Mouse (Mus musculus): ENCODE results near the gene Foxp1. TPM values are rescaled to one million over a fixed set of nuclear protein-coding genes. Genes with fewer than 3 reads are reported as not detected.

Foxp1 gene
- total RNA-seq, 2 experiments from 2014 or later, result 14.7 to 34.4 TPM

- no peak for ATAC-seq (replicated peaks; ENCODE audit: low FRiP score, poor library complexity, severe bottlenecking)
Observed at GRCm38 (mm10) chr6:98973433-98973832, 549.1 kb downstream of the Foxp1 start.

- ATAC-seq (replicated peaks; ENCODE audit: low FRiP score, poor library complexity, severe bottlenecking), result no peak
Observed at GRCm38 (mm10) chr6:98972404-98972803, 550.1 kb downstream of the Foxp1 start.

DNA sequence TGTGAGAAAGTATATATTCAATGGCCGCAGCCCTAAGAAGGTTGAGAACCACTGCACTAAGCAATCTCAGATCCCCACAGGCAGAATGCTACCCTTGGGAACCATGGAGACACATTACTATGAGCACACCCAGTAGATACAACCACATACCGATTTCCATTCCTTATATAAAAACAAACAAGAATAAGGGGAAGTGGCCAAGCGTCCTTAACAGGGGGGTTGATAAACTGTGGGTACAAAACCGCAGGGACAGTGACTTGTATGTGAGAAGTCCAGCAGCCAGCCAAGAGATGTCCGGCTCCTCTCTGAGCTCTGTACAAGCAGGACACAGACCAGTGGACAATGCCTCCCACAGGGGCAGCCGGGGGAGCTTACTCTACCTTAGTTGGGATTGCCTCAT lies 563.2 kb downstream of the Foxp1 start:
- ATAC-seq (replicated peaks; ENCODE audit: low FRiP score, poor library complexity, severe bottlenecking), result no peak

- no peak for ATAC-seq (replicated peaks; ENCODE audit: low FRiP score, poor library complexity, severe bottlenecking)
Observed at GRCm38 (mm10) chr6:98956522-98957169, 565.9 kb downstream of the Foxp1 start.

- no peak for ATAC-seq (replicated peaks; ENCODE audit: low FRiP score, poor library complexity, severe bottlenecking)
Observed at GRCm38 (mm10) chr6:98955706-98956105, 566.8 kb downstream of the Foxp1 start.

DNA sequence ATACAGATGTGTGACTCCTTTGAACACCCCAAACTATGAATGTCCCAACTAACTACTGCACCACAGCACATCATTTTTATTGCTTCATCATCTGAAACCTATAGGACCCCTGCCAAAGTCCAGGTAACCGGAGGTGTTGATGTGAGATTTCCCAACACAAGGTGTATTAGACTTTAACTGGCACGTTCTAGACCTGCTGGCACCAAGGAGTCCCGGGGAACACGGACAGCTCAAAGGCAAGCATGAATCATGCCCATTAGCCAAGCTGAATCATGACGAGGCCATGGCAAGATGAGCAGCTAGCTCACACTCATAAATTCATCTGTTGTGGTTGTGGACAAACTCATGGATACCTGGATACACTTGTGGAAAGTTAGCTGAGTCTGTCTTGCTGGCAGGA lies 568.1 kb downstream of the Foxp1 start:
- no peak for ATAC-seq (replicated peaks; ENCODE audit: low FRiP score, poor library complexity, severe bottlenecking)

DNA sequence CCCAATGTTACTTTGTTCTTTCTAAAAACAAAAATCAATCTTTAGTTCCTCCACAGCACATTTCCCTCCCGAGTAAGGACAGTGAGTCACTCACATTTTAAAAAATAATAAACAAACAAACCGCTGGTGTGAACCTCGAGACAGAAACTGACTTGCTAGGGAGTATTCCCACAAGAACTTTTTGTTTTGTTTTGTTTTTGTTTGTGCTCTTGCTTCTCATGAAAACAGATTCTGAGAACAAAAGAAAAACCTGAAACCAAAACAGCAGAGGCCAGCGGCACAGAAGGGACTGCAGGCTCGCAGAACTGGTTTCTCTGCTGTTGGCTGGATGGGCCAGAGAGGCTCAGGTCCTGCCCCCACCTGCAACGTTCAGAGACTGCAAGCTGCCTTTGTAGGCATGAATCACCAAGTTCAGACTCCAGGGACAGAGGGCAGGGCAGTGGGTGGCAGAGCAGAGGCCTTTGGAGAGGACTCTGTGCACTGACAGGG lies 572.8 kb downstream of the Foxp1 start:
- ATAC-seq (replicated peaks; ENCODE audit: low FRiP score, poor library complexity, severe bottlenecking), result no peak

- ATAC-seq (replicated peaks; ENCODE audit: low FRiP score, poor library complexity, severe bottlenecking), result no peak
Observed at GRCm38 (mm10) chr6:98949286-98949685, 573.2 kb downstream of the Foxp1 start.

DNA sequence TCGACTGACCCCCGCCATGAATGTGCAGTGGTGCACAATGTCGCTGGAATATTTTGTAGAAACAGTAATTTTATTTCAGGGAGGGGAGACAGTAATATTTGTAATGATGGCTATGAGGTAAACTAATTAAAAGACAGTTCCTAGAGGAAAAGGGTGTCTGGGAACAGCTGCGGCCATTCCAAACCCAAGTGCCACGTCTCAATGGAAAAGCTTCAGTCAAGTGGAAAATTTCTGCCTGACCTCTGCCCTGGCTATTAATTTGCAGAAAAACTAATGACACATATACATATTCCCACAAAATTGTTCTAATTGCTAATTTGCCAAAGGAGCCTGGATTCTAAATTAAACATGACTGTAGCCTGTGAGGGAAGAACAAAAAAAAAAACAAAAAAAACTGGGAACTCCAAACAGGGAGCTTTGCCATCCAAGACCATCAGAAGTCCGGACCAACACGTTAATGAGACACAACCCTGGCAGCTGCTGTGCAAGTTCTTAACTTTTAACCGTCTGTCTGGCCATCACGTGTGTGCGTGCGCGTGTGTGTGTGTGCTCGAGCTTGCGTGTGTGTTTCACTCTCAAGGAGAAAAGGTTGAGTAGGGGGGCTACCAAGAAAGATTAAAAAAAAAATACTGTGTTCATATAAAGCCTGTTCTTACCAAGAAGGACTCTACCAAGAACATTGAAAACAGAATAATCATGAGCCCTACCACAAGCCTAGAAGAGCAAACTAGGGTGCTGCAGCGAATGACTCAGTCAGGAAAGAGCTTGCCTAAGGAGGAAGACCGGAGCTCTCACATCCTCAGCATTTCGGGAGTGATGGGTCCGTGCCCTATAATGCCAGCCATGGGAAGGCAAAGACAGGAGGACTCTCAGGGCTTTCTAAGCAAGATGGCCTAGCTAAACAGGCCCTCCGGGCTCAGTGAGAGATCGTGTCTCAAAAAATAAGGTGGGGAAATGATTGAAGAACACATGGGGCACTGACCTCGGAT lies 574.1 kb downstream of the Foxp1 start:
- ATAC-seq (replicated peaks; ENCODE audit: low FRiP score, poor library complexity, severe bottlenecking), result no peak

- no peak for ATAC-seq (replicated peaks; ENCODE audit: low FRiP score, poor library complexity, severe bottlenecking)
Observed at GRCm38 (mm10) chr6:98947486-98948152, 574.9 kb downstream of the Foxp1 start.

DNA sequence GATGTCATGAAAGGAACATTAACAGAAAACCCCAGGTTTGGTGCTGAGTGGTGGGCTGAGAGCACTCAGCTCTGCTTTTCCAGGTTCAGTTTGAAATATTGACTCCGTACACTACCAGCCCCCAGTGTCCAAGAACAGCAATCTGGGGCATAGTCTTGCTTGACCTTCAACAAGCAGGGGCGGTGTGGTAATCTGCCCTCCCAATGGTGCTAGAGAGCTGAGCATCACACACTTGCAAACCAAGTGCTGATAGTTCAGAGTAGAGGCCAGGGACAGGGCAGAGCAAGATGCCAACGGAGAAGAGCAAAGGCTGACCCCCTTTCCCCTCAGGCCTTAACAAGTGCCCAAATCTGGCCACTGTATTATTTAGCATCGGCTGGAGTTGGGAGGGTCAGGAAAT lies 575.8 kb downstream of the Foxp1 start:
- no peak for ATAC-seq (replicated peaks; ENCODE audit: low FRiP score, poor library complexity, severe bottlenecking)

GRCm38 (mm10) chr6:98945496-98946412 lies 576.8 kb downstream of the Foxp1 start:
- ATAC-seq (replicated peaks; ENCODE audit: low FRiP score, poor library complexity, severe bottlenecking), result no peak

- no peak for ATAC-seq (replicated peaks; ENCODE audit: low FRiP score, poor library complexity, severe bottlenecking)
Observed at GRCm38 (mm10) chr6:98938348-98938747, 584.2 kb downstream of the Foxp1 start.

DNA sequence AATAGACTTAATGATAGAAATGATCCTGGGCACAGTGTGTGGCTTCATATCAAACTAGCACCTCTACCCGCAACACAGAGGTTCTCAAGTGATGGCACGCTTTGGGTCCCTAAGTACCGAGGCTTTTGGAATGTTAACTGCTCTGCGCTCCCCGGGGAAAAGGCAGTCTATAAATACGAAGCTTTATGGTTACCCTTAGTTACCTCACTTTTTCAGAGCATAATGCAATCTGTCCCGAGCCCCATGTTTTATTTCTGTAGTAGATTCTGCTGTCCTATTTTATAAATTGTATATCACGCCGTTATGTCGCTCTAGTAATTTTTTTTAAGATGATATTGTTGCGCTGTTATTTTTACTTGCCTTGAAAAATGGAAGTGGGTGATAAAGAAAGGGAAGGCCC lies 585.0 kb downstream of the Foxp1 start:
- no peak for ATAC-seq (replicated peaks; ENCODE audit: low FRiP score, poor library complexity, severe bottlenecking)

DNA sequence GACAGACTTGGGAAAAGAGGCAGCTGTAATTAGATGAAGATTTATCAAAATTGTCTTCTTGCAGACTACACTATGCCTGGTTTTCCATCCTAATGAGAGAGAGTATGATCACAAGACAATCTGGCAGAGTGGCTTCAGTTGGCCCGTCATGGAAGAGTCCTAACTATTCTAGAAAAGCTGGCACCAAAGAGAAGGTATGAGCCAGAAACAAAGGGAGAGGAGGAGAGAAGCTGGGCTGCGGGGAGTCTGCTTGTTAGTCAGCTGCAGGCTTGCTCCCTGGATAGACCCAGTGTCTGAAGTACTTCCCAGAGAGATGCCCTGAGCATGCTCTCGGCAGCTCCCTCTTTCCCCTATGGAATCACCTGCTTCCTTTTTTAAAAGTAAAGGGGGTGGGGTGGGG lies 586.1 kb downstream of the Foxp1 start:
- ATAC-seq (replicated peaks; ENCODE audit: low FRiP score, poor library complexity, severe bottlenecking), result no peak

DNA sequence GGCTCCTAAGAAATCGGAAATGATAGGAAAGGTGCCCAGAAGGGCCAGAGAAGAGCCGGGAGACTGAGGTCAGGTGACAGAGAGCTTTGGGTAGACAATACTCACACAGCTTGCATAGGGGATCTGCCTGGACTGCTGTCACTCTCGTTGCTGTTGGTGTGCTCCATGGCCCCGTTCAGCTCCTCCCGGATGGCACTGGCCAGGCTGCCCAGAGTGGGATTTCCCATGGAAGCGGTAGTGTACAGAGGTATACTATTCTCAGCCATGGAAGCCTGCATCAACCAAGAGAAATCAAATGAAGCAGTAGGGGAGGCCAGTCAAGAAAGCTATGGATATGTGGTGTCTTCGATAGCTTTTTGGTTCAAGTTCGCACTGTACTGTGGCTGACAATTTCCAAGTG lies 587.4 kb downstream of the Foxp1 start:
- no peak for ATAC-seq (replicated peaks; ENCODE audit: low FRiP score, poor library complexity, severe bottlenecking)

DNA sequence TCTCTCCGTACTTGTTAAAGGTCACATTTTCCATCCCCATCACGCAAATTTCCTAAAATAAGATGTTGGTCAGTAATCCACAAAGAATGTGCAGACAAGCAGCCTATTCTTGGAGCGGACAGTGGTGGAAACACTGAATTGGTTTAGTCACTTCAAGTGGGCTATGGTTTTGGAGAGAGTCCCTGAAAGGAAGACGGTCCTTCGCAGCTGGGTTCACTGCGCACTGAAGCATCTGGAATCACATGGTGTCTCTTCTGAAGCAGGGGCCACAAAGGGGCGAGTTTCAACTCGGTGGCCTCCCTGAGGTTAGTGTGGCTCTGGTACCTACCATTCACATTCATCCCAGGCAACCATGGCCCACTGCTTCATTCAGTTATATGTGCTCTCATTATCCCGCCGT lies 588.1 kb downstream of the Foxp1 start:
- ATAC-seq (replicated peaks; ENCODE audit: low FRiP score, poor library complexity, severe bottlenecking), result no peak

GRCm38 (mm10) chr6:98933135-98933724 lies 589.3 kb downstream of the Foxp1 start:
- no peak for ATAC-seq (replicated peaks; ENCODE audit: low FRiP score, poor library complexity, severe bottlenecking)
